Mouse (Mus musculus): ENCODE results near the gene Hk1. TPM values are rescaled to one million over a fixed set of nuclear protein-coding genes. Genes with fewer than 3 reads are reported as not detected.

The Hk1 gene
- total RNA-seq, 1 experiment from 2014 or later = 155 TPM

DNA sequence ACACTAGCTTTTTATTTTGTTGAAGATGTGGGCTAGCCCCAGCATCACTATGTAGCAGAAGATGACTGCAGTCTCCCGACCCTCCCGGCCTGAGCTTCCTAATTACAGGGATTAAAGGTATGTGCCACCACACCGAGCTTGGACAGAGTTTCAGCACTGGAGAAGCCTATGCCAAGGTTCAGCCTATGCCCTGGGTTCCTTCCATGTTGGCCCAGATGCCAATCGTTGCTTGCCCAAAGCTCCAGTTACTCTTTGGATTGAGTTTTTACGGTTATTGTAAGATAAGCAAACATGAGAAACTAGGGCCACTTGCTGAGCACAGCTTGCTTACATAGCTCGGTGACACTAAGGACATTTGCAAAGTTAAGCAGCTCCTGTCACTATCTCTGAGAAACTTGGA is 74.6 kb downstream of the Hk1 start:
- no peak for ATAC-seq (replicated peaks in 1 of 2; ENCODE audit: insufficient read depth in 1 of 2, low FRiP score in 2 of 2, low TSS enrichment in 1 of 2, low read depth in 1 of 2, poor library complexity in 2 of 2, severe bottlenecking in 2 of 2)

DNA sequence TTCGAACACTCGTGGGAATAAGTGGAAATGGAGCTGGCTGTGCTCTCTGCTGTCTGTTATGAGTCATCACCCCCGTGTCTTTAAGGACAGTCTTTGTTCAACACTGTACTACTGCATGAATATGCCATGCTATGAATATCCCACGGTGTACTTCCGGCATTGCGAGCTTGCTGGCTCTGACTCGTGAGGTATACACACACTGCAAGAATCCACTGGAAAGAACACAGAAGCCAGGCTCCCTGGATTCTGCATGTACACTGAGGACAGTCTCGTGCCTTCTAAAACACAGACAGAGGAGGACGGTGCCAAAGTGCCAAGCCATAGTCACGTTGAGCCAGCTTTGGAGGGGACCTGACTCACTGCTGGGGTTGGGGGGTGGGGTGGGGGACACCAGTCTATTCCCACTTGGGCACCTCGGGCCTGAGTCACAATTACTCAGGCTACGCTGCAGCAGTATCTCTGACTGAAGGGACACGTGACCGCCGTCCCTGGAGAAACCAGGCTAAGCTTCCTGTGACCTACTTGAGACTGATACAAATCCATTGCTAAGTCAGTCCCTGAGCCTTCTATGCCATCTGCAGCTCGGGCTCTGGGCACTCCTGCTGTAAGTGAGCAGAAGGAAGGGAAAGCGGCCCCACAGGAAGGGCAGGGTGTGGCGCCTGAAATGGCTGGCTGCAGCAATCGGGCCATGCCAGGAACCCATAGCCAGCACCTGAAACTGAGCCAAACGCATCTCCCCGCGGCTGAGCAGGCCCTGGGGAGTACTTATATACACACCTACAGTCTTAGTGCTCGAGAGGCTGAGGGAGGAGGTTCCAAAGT is 79.5 kb downstream of the Hk1 start:
- ATAC-seq (replicated peaks in 1 of 2; ENCODE audit: insufficient read depth in 1 of 2, low FRiP score in 2 of 2, low TSS enrichment in 1 of 2, low read depth in 1 of 2, poor library complexity in 2 of 2, severe bottlenecking in 2 of 2) = peak; percentile 46 to 65; a peak in 2 of 4 replicates

DNA sequence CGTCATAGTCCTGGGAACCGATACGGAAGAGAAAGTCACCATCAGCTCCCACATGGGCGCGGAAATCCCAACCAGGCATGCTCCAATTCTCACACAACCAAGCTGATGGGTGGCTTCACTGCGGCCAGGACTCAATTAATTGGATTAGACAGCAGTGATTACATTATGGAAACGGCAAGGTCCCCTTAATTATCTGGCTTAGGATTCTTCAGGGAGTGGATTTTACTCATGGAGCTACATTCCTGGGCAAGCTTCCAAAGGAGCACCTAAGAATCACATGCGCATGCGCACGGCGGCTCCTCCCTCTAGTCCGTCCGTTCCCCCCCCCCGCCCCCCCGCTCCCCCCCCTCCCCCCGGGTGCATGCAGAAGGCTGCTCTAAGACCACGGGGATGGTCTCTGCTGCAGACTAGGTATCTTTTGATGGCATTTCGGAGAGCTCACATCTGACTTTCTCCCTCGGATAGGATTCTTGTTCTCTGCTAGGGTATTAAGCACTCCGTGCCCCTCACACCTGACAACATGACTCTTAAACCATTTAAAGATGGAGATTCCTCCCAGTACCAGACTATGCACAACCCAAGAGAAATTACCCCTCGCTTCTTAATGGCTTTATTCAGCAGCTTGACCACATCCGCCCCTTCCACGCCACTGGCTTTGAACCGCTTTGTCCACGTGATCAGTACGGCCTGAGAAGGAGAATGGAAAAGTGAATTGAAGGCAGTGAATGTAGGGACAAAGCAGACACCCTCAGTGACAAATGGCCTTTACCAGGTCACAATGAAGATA is 83.4 kb downstream of the Hk1 start:
- no peak for ATAC-seq (replicated peaks in 1 of 2; ENCODE audit: insufficient read depth in 1 of 2, low FRiP score in 2 of 2, low TSS enrichment in 1 of 2, low read depth in 1 of 2, poor library complexity in 2 of 2, severe bottlenecking in 2 of 2)

DNA sequence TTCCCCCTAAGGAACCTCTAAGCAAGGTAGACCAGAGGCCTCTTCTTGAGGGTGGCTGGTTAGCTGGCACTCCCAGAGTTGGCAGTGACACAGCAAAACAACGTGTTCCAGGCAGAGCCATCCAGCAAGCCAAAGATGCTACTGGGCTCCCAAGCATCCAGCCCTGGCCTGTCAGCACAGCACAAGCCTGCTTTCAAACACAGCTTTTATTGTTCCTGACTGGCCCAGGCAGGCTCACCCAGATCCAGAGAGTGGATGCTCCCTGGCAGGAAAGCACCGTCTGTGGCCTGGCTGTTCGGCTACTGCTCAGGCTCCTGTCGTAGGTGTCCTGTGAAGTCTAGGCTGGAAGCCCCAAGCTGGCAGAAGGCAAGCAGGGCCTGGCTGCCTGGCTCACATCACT is 85.6 kb downstream of the Hk1 start:
- peak in 1 of 2 experiments; percentile 32; a peak in 2 of 4 replicates for ATAC-seq (replicated peaks in 1 of 2; ENCODE audit: insufficient read depth in 1 of 2, low FRiP score in 2 of 2, low TSS enrichment in 1 of 2, low read depth in 1 of 2, poor library complexity in 2 of 2, severe bottlenecking in 2 of 2)

GRCm38 (mm10) chr10:62287460-62288124 is 92.1 kb downstream of the Hk1 start:
- ATAC-seq (replicated peaks in 1 of 2; ENCODE audit: insufficient read depth in 1 of 2, low FRiP score in 2 of 2, low TSS enrichment in 1 of 2, low read depth in 1 of 2, poor library complexity in 2 of 2, severe bottlenecking in 2 of 2) = peak; percentile 42 to 54; a peak in 3 of 4 replicates

DNA sequence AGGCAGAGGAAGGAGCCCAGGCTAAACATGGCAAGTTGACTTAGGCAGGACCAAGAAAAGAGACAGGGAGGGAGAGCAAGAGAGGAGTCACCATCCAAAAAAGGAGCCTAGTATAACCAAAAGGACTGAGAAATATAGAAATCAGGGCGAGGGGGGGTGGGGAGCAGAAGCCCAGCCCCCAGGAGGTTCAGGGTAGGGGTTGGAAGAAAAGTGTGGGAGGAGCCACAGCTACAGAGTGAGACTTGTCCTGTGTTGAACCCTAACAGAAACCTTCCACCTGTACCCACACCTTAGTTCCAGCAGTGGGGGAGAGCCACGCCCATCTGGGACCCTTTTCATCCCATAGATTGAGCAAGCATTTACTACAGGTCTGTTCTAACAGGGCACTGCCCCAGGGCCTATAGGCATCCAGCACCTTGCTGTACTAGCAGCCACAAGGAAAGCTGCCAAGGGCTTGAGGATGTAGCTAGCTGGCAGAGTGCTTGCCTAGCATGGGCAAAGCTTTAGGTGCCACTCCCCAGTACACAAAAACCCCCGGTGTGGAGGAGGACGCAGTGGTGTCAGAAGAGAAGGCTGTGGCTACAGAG is 96.4 kb downstream of the Hk1 start:
- ATAC-seq (replicated peaks in 1 of 2; ENCODE audit: insufficient read depth in 1 of 2, low FRiP score in 2 of 2, low TSS enrichment in 1 of 2, low read depth in 1 of 2, poor library complexity in 2 of 2, severe bottlenecking in 2 of 2) = no peak

DNA sequence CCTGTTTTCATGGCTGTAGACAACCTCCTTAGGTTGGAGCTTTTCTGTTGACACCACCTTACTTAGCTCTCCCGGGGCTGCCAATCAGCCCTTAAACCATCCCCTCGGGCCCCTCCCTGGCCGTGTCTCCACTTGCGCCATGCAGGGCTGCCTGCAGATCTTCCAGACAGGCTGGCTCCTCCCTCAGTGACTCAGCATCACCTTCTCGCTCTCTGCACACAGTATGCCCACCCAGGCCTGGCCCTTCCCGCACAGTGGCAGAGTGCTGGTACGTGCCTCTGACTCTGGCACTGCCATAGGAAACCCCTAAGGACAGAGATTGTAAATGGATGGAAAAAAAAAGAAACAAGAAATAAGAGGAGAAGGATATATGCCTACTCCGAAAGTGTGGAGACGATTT is 96.9 kb downstream of the Hk1 start:
- no peak for ATAC-seq (replicated peaks in 1 of 2; ENCODE audit: insufficient read depth in 1 of 2, low FRiP score in 2 of 2, low TSS enrichment in 1 of 2, low read depth in 1 of 2, poor library complexity in 2 of 2, severe bottlenecking in 2 of 2)

DNA sequence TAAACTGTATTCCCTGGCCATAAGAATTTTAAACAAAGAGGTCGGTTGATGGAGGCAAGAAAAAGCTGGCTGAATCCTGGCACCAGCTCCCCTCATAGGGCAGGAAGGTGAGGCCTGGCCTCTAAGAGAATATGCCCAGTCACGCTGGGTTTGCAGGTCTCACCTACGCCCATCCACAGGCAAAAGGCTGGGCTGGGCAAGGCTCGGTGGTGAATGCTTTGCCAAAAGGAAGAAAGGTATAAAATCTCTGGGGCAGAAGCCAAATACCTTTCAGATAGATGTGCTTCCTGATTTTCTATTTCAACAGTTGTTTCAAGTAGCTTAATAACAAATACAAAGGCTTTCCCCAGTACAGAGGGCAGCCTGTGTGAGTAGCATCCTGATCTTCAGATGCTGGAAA is 100.0 kb downstream of the Hk1 start:
- ATAC-seq (replicated peaks in 1 of 2; ENCODE audit: insufficient read depth in 1 of 2, low FRiP score in 2 of 2, low TSS enrichment in 1 of 2, low read depth in 1 of 2, poor library complexity in 2 of 2, severe bottlenecking in 2 of 2) = no peak

DNA sequence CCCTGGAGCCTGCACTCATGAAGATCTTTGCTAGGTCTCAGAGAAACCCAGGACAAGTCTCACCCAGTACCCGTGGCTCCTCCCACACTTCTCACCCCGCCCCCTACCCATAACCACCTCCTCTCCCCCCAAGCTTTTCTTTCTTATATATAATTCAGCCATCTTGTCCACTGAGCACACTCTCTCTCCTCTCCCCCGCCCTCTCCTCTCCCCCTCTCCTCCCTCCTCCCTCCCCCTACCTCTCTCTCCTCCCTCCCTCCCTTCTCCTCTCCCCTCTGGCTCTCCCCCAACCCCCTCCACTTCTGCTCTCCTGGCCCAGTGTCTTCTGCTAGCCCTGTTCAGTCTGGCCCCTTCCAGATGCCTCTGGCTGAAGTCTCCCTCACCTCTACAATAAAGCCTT is 100.6 kb downstream of the Hk1 start:
- ATAC-seq (replicated peaks in 1 of 2; ENCODE audit: insufficient read depth in 1 of 2, low FRiP score in 2 of 2, low TSS enrichment in 1 of 2, low read depth in 1 of 2, poor library complexity in 2 of 2, severe bottlenecking in 2 of 2) = no peak

DNA sequence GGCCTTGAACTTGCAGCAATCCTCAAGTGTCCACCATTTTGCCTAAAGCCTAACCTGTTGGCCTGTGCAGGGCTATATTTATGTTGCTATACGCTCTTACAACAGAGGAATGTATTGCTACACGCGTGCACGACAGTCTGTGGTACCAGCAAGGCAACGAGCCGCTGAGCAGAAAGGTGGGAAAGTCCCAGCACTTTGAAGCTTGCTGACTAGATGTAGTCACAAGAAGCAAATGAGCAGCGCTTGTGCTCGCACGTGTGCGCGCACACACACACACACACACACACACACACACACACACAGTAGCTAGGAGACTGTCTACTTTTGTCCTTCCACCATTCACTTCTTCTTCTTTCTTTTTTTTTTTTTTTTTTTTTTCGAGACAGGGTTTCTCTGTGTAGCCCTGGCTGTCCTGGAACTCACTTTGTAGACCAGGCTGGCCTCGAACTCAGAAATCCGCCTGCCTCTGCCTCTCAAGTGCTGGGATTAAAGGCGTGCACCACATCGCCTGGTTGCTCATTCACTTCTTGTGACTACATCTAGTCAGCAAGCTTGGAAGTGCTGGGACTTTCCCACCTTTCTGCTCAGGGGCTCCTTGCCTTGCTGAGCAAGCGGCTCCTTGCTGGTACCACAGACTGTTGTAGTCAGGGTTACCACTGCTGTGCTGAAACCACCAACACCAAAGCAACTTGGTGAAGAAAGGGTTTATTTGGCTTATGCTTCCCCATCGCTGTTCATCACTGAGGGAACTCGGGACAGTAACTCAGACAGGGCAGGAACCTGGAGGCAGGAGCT is 102.0 kb downstream of the Hk1 start:
- ATAC-seq (replicated peaks in 1 of 2; ENCODE audit: insufficient read depth in 1 of 2, low FRiP score in 2 of 2, low TSS enrichment in 1 of 2, low read depth in 1 of 2, poor library complexity in 2 of 2, severe bottlenecking in 2 of 2) = no peak

DNA sequence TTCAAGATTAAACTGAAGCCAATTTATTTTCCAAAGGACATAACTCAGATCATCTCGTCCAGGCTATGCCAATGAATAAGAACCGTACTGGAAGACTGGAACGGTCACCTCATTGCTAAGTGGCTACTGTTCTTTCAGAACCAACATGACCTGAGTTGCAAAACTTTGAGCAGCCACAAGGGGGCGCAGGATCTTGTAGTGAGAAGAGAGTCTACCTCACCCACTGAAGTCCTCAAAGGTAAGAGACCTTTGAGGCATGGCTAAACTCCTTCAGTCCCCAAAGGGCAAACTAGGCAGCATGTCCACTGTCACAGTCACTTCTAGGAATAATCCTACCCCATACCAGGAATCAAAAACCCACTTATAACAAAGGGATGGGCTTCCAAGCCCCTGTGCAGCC is 104.5 kb downstream of the Hk1 start:
- ATAC-seq (replicated peaks in 1 of 2; ENCODE audit: insufficient read depth in 1 of 2, low FRiP score in 2 of 2, low TSS enrichment in 1 of 2, low read depth in 1 of 2, poor library complexity in 2 of 2, severe bottlenecking in 2 of 2) = peak in 1 of 2 experiments; percentile 56; a peak in 3 of 4 replicates

DNA sequence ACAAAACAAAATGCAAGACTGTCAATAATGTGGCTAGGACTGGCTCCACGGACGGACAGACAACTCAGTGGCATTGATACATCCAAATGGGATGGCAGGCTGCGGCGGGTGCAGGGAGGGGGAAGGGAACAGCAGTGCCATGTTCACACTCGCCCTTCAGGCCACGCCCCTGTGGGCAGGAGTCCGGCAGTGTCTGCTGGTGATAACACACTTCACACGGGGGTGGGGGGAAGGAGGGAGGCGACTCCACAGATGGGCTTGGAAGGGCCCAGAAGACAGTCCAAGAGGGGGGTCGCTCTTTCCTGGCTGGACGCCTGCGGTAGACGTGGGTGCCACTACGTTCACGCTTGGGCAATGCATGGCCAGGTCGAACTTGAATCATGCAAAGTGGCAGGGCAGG is 110.4 kb downstream of the Hk1 start:
- ATAC-seq (replicated peaks in 1 of 2; ENCODE audit: insufficient read depth in 1 of 2, low FRiP score in 2 of 2, low TSS enrichment in 1 of 2, low read depth in 1 of 2, poor library complexity in 2 of 2, severe bottlenecking in 2 of 2) = no peak

DNA sequence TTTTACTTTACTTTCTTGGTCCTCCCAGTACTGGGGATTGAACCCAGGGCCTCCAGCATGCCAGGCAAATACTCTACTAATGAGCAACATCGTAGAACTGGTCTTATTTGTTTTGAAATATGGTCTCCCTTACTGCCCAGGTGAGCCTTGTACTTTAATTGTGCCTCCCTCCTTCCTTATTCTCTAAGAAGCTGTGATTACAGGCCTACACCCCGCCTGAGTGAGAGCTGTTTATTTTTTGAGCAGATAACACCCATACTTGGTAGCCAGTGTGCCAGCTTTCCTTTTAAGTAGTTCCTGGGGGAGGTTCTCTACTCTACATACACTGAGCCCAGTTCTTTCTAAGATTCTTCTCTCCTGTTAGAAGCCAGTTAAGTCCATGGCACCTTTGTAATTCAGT is 115.4 kb downstream of the Hk1 start:
- ATAC-seq (replicated peaks in 1 of 2; ENCODE audit: insufficient read depth in 1 of 2, low FRiP score in 2 of 2, low TSS enrichment in 1 of 2, low read depth in 1 of 2, poor library complexity in 2 of 2, severe bottlenecking in 2 of 2) = no peak

DNA sequence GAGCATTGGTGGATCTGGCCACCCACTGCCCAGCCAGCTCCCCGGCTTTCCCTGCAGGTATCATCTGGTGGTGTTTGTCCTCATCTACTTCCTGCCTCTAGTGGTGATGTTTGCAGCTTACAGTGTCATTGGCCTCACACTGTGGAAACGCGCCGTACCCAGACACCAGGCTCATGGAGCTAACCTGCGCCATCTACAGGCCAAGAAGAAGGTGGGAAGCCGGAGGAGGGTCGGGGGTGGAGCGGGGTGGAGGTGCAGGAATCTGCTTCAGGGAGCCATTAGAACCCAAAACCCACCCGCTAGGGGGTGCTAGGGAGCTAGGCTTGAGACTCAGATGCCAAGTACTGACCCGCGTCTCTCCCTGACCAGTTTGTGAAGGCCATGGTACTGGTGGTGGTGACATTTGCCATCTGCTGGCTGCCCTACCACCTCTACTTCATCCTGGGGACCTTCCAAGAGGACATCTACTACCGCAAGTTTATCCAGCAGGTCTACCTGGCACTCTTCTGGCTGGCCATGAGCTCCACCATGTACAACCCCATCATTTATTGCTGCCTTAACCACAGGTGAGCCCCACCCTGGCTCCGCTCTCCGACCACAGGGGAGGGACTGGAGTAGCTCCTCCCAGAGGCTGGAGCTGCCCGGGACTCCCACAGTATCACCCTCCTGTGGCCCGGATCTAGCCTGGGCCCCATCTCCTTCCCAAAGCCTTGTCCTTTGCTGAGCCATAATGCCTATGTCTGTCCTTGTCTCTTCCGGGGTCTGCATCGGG is 118.4 kb downstream of the Hk1 start:
- ATAC-seq (replicated peaks in 1 of 2; ENCODE audit: insufficient read depth in 1 of 2, low FRiP score in 2 of 2, low TSS enrichment in 1 of 2, low read depth in 1 of 2, poor library complexity in 2 of 2, severe bottlenecking in 2 of 2) = peak; percentile 97

DNA sequence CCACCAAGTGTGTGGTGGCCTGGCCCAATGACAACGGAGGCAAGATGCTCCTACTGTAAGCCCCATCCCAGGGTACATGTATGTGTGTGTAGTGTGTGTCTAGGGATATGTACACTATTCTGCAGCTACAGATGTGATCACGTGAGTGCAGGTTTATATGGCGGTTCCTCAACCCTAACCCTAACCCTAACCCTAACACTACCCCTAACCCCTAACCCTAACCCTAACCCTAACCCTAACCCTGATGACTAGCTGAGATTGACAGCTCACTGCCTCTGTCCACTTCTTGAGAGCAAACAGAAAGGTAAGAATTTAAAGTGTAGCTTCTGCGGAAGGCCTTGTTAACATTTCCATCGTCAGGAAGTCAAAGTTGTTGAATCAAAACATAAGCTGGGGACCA is 121.4 kb downstream of the Hk1 start:
- no peak for ATAC-seq (replicated peaks in 1 of 2; ENCODE audit: insufficient read depth in 1 of 2, low FRiP score in 2 of 2, low TSS enrichment in 1 of 2, low read depth in 1 of 2, poor library complexity in 2 of 2, severe bottlenecking in 2 of 2)

DNA sequence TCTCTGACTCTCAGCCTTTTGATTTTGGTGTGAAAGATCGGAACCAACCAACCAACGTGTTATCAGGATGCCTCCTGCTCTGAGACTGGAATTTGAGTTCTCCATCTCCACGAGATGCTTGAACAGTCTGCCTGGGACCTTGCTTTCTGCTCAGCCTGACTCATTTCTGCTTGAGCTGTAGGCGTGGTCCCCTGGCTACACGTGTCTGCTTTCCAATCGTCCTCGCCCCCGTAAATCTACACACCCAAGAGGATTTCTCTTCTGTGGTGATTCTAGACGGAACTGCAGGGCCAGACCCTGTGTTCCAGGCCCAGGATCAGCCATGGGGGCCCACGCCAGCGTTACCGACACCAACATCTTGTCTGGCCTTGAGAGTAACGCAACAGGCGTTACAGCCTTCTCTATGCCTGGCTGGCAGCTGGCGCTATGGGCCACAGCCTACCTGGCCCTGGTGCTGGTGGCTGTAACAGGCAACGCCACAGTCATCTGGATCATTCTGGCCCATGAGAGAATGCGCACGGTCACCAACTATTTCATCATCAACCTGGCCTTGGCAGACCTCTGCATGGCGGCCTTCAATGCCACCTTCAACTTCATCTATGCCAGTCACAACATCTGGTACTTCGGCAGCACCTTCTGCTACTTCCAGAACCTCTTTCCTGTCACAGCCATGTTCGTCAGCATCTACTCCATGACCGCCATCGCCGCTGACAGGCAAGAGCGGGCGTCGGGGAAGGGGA is 127.0 kb downstream of the Hk1 start:
- ATAC-seq (replicated peaks in 1 of 2; ENCODE audit: insufficient read depth in 1 of 2, low FRiP score in 2 of 2, low TSS enrichment in 1 of 2, low read depth in 1 of 2, poor library complexity in 2 of 2, severe bottlenecking in 2 of 2) = no peak

All from hematopoietic stem cell, adult 5-6 weeks (primary cell).